ENCODE assay signal across 24 mouse cellular contexts in the genomic region with DNA sequence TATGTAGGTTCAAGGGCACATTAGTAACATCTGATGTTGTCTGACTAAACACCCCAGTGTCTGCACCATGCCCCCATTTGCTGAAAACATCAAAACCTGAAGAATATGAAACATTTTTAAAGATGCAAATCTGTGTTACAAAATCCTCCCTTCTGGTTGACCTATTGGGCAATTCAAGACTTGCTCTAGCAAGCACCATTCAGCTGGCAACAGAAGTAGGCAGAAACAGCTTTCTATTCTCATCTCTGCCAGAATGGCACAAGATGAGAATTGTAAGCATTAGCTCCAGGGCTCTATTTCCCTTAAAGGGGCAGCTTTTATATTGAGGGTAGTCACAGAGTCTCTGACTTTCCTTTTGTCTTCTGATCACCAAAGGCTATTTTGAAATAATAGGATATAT. TPM values are rescaled to one million over a fixed set of nuclear protein-coding genes. Genes with fewer than 3 reads are reported as not detected.
DNase-seq lines count a peak whose midpoint lies in the region; ATAC-seq and TF ChIP-seq lines count a peak whose summit lies in the region.
"Had no signal": no experiment of that assay in that cellular context is flagged by ENCODE, and none has a peak within 500 bp of the region (broad histone marks: within the 10 kb centered on the region; RNA-seq: fewer than 3 reads in every experiment).

No protein-coding gene starts in this region.

- no peak overlapping the region for H3K4me2 ChIP-seq in hindbrain, postnatal 0 days (ENCODE audit: low read depth, low read length)
- no peak overlapping the region for H3K4me2 ChIP-seq in hindbrain, embryonic 16.5 days (ENCODE audit: low read length)
- H3K4me2 ChIP-seq: heart, embryonic 11.5 days; hindbrain, embryonic 12.5 days; hindbrain, embryonic 15.5 days had no signal

- no peak for TF ChIP-seq CTCF in hindbrain, postnatal 0 days (IDR thresholded peaks at IDR 0.05; ENCODE audit: low read depth)
- no peak for TF ChIP-seq CTCF in lung, adult 2 months (IDR thresholded peaks at IDR 0.05; ENCODE audit: insufficient read depth, low read length)
- no peak for TF ChIP-seq CTCF in bone marrow macrophage, adult 2 months (IDR thresholded peaks at IDR 0.05; ENCODE audit: low read depth, low read length)

- no peak overlapping the region for H3K27ac ChIP-seq in hindbrain, postnatal 0 days
- H3K27ac ChIP-seq in hindbrain, embryonic 16.5 days (ENCODE audit: low read depth, low read length): no peak overlapping the region
- H3K27ac ChIP-seq in bone marrow macrophage, adult 2 months (ENCODE audit: insufficient read depth, low read depth, low read length): peak overlapping the region; percentile 51
- H3K27ac ChIP-seq: gastrocnemius, adult 2 months; hindbrain, embryonic 12.5 days; hindbrain, embryonic 15.5 days had no signal

- no peaks in the 10 kb centered on the region for H3K9me3 ChIP-seq in hindbrain, postnatal 0 days (ENCODE audit: low read length)
- no peaks in the 10 kb centered on the region for H3K9me3 ChIP-seq in hindbrain, embryonic 16.5 days (ENCODE audit: control insufficient read depth, low read length)
- H3K9me3 ChIP-seq: hindbrain, embryonic 12.5 days; hindbrain, embryonic 15.5 days had no signal

- DNase-seq in hindbrain, postnatal 0 days (ENCODE audit: low spot score): peak; percentile 13
- peak; percentile 5 for DNase-seq in lung, postnatal 10 days
- no peak for DNase-seq in lung, adult 2 months
- DNase-seq in lung, postnatal 36 days: peak; percentile 41
- DNase-seq in cerebellum, adult 11 months: no peak
- no peak for DNase-seq in right cerebral cortex, postnatal 10 days (ENCODE audit: low spot score in 2 of 2)
- DNase-seq: adrenal gland, postnatal 14 days; cerebellum, adult 11-12 months; cerebellum, adult 8-10 months; cerebellum, postnatal 10 days; cerebellum, postnatal 36 days; forebrain, postnatal 0 days; gastrocnemius, adult 2 months; gastrocnemius, postnatal 14 days; heart, adult 11 months had no signal

- no peak for ATAC-seq in hindbrain, postnatal 0 days
- no peak for ATAC-seq in hindbrain, embryonic 16.5 days
- ATAC-seq: CD4-positive, CD25-positive, alpha-beta regulatory T cell, adult 4 months; forebrain, embryonic 14.5 days; forebrain, postnatal 0 days; inflammation-experienced regulatory T-cells, adult 6 months had no signal

- no peaks in the 10 kb centered on the region for H3K4me1 ChIP-seq in hindbrain, postnatal 0 days (ENCODE audit: insufficient read depth, low read length)
- H3K4me1 ChIP-seq in hindbrain, embryonic 16.5 days (ENCODE audit: control insufficient read depth, insufficient read depth, low read depth, low read length): no peaks in the 10 kb centered on the region
- no peaks in the 10 kb centered on the region for H3K4me1 ChIP-seq in lung, adult 2 months (ENCODE audit: control insufficient read depth, insufficient read depth, low read length)
- peaks cover 14% of the 10 kb centered on the region for H3K4me1 ChIP-seq in bone marrow macrophage, adult 2 months (ENCODE audit: control insufficient read depth, insufficient read depth, low read length)
- H3K4me1 ChIP-seq: hindbrain, embryonic 12.5 days; hindbrain, embryonic 15.5 days had no signal

- H3K36me3 ChIP-seq in hindbrain, postnatal 0 days (ENCODE audit: insufficient read depth, low read length): no peaks in the 10 kb centered on the region
- no peaks in the 10 kb centered on the region for H3K36me3 ChIP-seq in hindbrain, embryonic 16.5 days (ENCODE audit: control insufficient read depth, insufficient read depth, low read length)
- H3K36me3 ChIP-seq: hindbrain, embryonic 12.5 days; hindbrain, embryonic 15.5 days had no signal

- H3K27me3 ChIP-seq in hindbrain, postnatal 0 days (ENCODE audit: insufficient read depth, low read length): no peaks in the 10 kb centered on the region
- H3K27me3 ChIP-seq in hindbrain, embryonic 16.5 days (replicated peaks; ENCODE audit: control insufficient read depth, insufficient read depth, low read length): no peaks in the 10 kb centered on the region
- H3K27me3 ChIP-seq: hindbrain, embryonic 12.5 days; hindbrain, embryonic 15.5 days had no signal

- H3K4me3 ChIP-seq in hindbrain, postnatal 0 days (ENCODE audit: low read length): no peak overlapping the region
- no peak overlapping the region for H3K4me3 ChIP-seq in hindbrain, embryonic 16.5 days (ENCODE audit: low read length)
- H3K4me3 ChIP-seq in lung, adult 2 months (replicated peaks; ENCODE audit: extremely low read depth, low read depth, low read length): no peak overlapping the region
- no peak overlapping the region for H3K4me3 ChIP-seq in bone marrow macrophage, adult 2 months (ENCODE audit: insufficient read depth, low read length)
- H3K4me3 ChIP-seq: gastrocnemius, adult 2 months; hindbrain, embryonic 12.5 days; hindbrain, embryonic 15.5 days had no signal

- no peak for TF ChIP-seq POLR2A in lung, adult 2 months (IDR thresholded peaks at IDR 0.05; ENCODE audit: borderline replicate concordance, extremely low read depth, low read depth, low read length)
- TF ChIP-seq POLR2A in bone marrow macrophage, adult 2 months (IDR thresholded peaks at IDR 0.05; ENCODE audit: borderline replicate concordance, low read depth, low read length): no peak

- H3K9ac ChIP-seq in hindbrain, postnatal 0 days (replicated peaks; ENCODE audit: low read length): no peak overlapping the region
- H3K9ac ChIP-seq in hindbrain, embryonic 16.5 days (ENCODE audit: low read depth, low read length): no peak overlapping the region
- H3K9ac ChIP-seq: forebrain, postnatal 0 days; hindbrain, embryonic 12.5 days; hindbrain, embryonic 15.5 days had no signal

RNA-seq across cellular contexts. Expression of gene Plscr4, which starts 19.4 kb away (rescaled TPM):
- total RNA-seq in hindbrain, postnatal 0 days (2014; rRNA removed): 2.8 and 3.8 TPM in 2 replicates
- 5.7 and 5.9 TPM in 2 replicates for polyA plus RNA-seq in hindbrain, postnatal 0 days (2015; fragmentation: Nextera tagmentation; extraction: Ambion mirVana)
- polyA plus RNA-seq in hindbrain, embryonic 16.5 days (2015; fragmentation: Nextera tagmentation; extraction: Ambion mirVana): 2.3 and 3.2 TPM in 2 replicates
- 25.0 and 26.6 TPM in 2 replicates for polyA plus RNA-seq in lung, adult 2 months (2012; rRNA removed)
- 10.8 and 13.3 TPM in 2 replicates for polyA plus RNA-seq in bone marrow macrophage, adult 2 months (2012; ENCODE audit: insufficient read depth, insufficient read length, missing spikeins)
- total RNA-seq: MEL had no signal

Comparison
In these comparisons a context has a peak if more than half of its experiments do, and no peak if none do; other contexts are left out.
1. DNase-seq: peak in hindbrain, postnatal 0 days (single experiment), lung, postnatal 10 days (single experiment) and lung, postnatal 36 days (single experiment); none in lung, adult 2 months (single experiment), cerebellum, adult 11 months (single experiment) and right cerebral cortex, postnatal 10 days (0 of 2).